Mouse (Mus musculus) neural tube, embryonic 12.5 days (tissue): ENCODE measurements around the gene Snx15. TPM values are rescaled to one million over a fixed set of nuclear protein-coding genes. Genes with fewer than 3 reads are reported as not detected.

Experiments used
- ATAC-seq: fragments of 200-750 bp; cut with Nextera tagmentation; 2 replicates; pipeline ENCODE4 v1.8.0; 2017; ENCODE audit warnings: low read depth, mild to moderate bottlenecking, moderate TSS enrichment, moderate library complexity; ENCODE audit not compliant: low FRiP score
- H3K27ac ChIP-seq: fragments of 300-500 bp; sonication (generic); 2 replicates; pipeline ENCODE4 v1.5.1; 2016
- H3K27me3 ChIP-seq: fragments of 300-500 bp; sonication (generic); replicated peaks from 2 replicates; pipeline ENCODE4 v1.6.1; 2016; ENCODE audit warnings: mild to moderate bottlenecking
- H3K36me3 ChIP-seq: fragments of 300-500 bp; sonication (generic); 2 replicates; pipeline ENCODE4 v1.6.1; 2016; ENCODE audit warnings: mild to moderate bottlenecking
- H3K4me1 ChIP-seq: fragments of 300-500 bp; sonication (generic); 2 replicates; pipeline ENCODE4 v1.6.1; 2016
- H3K4me2 ChIP-seq: fragments of 300-500 bp; sonication (generic); replicated peaks from 2 replicates; pipeline ENCODE4 v1.6.1; 2016; ENCODE audit warnings: mild to moderate bottlenecking
- H3K4me3 ChIP-seq: fragments of 300-500 bp; sonication (generic); 2 replicates; pipeline ENCODE4 v1.5.1; 2016
- H3K9ac ChIP-seq: fragments of 300-500 bp; sonication (generic); 2 replicates; pipeline ENCODE4 v1.6.1; 2016; ENCODE audit warnings: mild to moderate bottlenecking
- H3K9me3 ChIP-seq: fragments of 300-500 bp; sonication (generic); 2 replicates; pipeline ENCODE4 v1.6.1; 2016; ENCODE audit warnings: mild to moderate bottlenecking
- WGBS: fragments of 180-500 bp; shearing (Covaris S2); methylation state at CpG from one replicate; pipeline ENCODE4 v1.1.7; 2016; 5-methylcytosine and 5-hydroxymethylcytosine counted together
- polyA plus RNA-seq: library from polyadenylated mRNA; unstranded; fragments of >200 nt; fragmentation: Nextera tagmentation; extraction: Ambion mirVana; gene quantifications from 2 replicates; pipeline ENCODE4 v1.2.1, GENCODE M21; 2016

The Snx15 gene
- 40.3 and 42.3 TPM in 2 replicates for polyA plus RNA-seq

- H3K36me3 ChIP-seq = no peaks in the 10 kb centered on the region
- ATAC-seq = peak; percentile 93
- peak within 1 kb of the TSS; percentile 81 for H3K27ac ChIP-seq
- under 1% methylated on average over 32 of the region's 32 CpGs for whole genome bisulfite sequencing
- H3K4me1 ChIP-seq = peaks cover 5% of the 10 kb centered on the region; the same call in 1 of the 2 replicates
- H3K27me3 ChIP-seq = no peaks in the 10 kb centered on the region
- H3K4me3 ChIP-seq = peak within 1 kb of the TSS; percentile 52
- peak within 1 kb of the TSS; percentile 70 for H3K4me2 ChIP-seq
- peak within 1 kb of the TSS; percentile 66 for H3K9ac ChIP-seq
- no peaks in the 10 kb centered on the region for H3K9me3 ChIP-seq
Observed at GRCm38 (mm10) chr19:6127760-6128341, at the start of gene Snx15. TSS of gene Snx15 (minus strand) at chr19:6128304.

- no peak for ATAC-seq
- H3K4me2 ChIP-seq = no peak overlapping the region
- 62% methylated on average over 5 of the region's 5 CpGs for whole genome bisulfite sequencing
Observed at GRCm38 (mm10) chr19:6174771-6175170, 46.7 kb upstream of the Snx15 start.

GRCm38 (mm10) chr19:6171215-6171614 is 43.1 kb upstream of the Snx15 start:
- no peak for ATAC-seq
- Histone ChIP-seq H3K4me2 (no peak overlapping the region), H3K27ac (no peak overlapping the region), H3K4me3 (no peak overlapping the region), H3K27me3 (no peaks in the 10 kb centered on the region), H3K36me3 (no peaks in the 10 kb centered on the region), H3K9me3 (no peaks in the 10 kb centered on the region), H3K4me1 (no peaks in the 10 kb centered on the region), H3K9ac (no peak overlapping the region)
- WGBS = 84% methylated on average over 8 of the region's 8 CpGs

More at GRCm38 (mm10) chr19:6174771-6175170, 46.7 kb upstream of the Snx15 start:
- no peaks in the 10 kb centered on the region for H3K4me1 ChIP-seq
- H3K4me3 ChIP-seq = no peak overlapping the region
- H3K9me3 ChIP-seq = no peaks in the 10 kb centered on the region
- no peaks in the 10 kb centered on the region for H3K27me3 ChIP-seq
- H3K36me3 ChIP-seq = no peaks in the 10 kb centered on the region
- H3K9ac ChIP-seq = no peak overlapping the region
- H3K27ac ChIP-seq = no peak overlapping the region

- ATAC-seq = no peak
- Histone ChIP-seq H3K9ac (no peak overlapping the region), H3K9me3 (no peaks in the 10 kb centered on the region), H3K27me3 (0 out of 2 replicates have a peak, but pooled peaks cover 3% of the 10 kb centered on the region), H3K4me3 (no peak overlapping the region), H3K36me3 (no peaks in the 10 kb centered on the region), H3K4me2 (no peak overlapping the region), H3K27ac (no peak overlapping the region), H3K4me1 (no peaks in the 10 kb centered on the region)
- WGBS = 68% methylated on average over 4 of the region's 4 CpGs
Observed at GRCm38 (mm10) chr19:6166750-6167149, 38.6 kb upstream of the Snx15 start.

GRCm38 (mm10) chr19:6163872-6164547 is 35.9 kb upstream of the Snx15 start:
- Histone ChIP-seq H3K36me3 (no peaks in the 10 kb centered on the region), H3K27me3 (0 out of 2 replicates have a peak, but pooled peaks cover 3% of the 10 kb centered on the region), H3K27ac (no peak overlapping the region), H3K4me2 (no peak overlapping the region), H3K4me1 (no peaks in the 10 kb centered on the region), H3K9ac (no peak overlapping the region), H3K9me3 (no peaks in the 10 kb centered on the region), H3K4me3 (no peak overlapping the region)
- 82% methylated on average over 10 of the region's 10 CpGs for WGBS
- ATAC-seq = no peak

- Histone ChIP-seq H3K36me3 (no peaks in the 10 kb centered on the region), H3K4me3 (no peak overlapping the region), H3K4me1 (no peaks in the 10 kb centered on the region), H3K9ac (no peak overlapping the region), H3K9me3 (no peaks in the 10 kb centered on the region), H3K27me3 (no peaks in the 10 kb centered on the region), H3K27ac (no peak overlapping the region), H3K4me2 (no peak overlapping the region)
- WGBS = 81% methylated on average over 6 of the region's 6 CpGs
- no peak for ATAC-seq
Observed at GRCm38 (mm10) chr19:6157220-6157619, 29.1 kb upstream of the Snx15 start.

GRCm38 (mm10) chr19:6156372-6156771 is 28.3 kb upstream of the Snx15 start:
- H3K36me3 ChIP-seq = no peaks in the 10 kb centered on the region
- H3K27me3 ChIP-seq = no peaks in the 10 kb centered on the region
- no peak for ATAC-seq
- H3K9me3 ChIP-seq = no peaks in the 10 kb centered on the region
- no peak overlapping the region for H3K4me2 ChIP-seq
- H3K9ac ChIP-seq = no peak overlapping the region
- no peak overlapping the region for H3K27ac ChIP-seq
- no peaks in the 10 kb centered on the region for H3K4me1 ChIP-seq
- H3K4me3 ChIP-seq = no peak overlapping the region
- 77% methylated on average over 8 of the region's 8 CpGs for WGBS

- no peak overlapping the region for H3K4me3 ChIP-seq
- H3K9ac ChIP-seq = no peak overlapping the region
- H3K4me2 ChIP-seq = no peak overlapping the region
- ATAC-seq = no peak
- no peak overlapping the region for H3K27ac ChIP-seq
- H3K4me1 ChIP-seq = no peaks in the 10 kb centered on the region
- no peaks in the 10 kb centered on the region for H3K9me3 ChIP-seq
- no peaks in the 10 kb centered on the region for H3K27me3 ChIP-seq
- 86% methylated on average over 9 of the region's 9 CpGs for WGBS
- no peaks in the 10 kb centered on the region for H3K36me3 ChIP-seq
Observed at GRCm38 (mm10) chr19:6155174-6155573, 27.1 kb upstream of the Snx15 start.

GRCm38 (mm10) chr19:6144842-6145241 is 16.7 kb upstream of the Snx15 start:
- WGBS = 83% methylated on average over 5 of the region's 5 CpGs
- Histone ChIP-seq H3K4me1 (peaks cover 7% of the 10 kb centered on the region; the same call in 1 of the 2 replicates), H3K27ac (no peak overlapping the region), H3K4me3 (no peak overlapping the region), H3K36me3 (no peaks in the 10 kb centered on the region), H3K27me3 (no peaks in the 10 kb centered on the region), H3K4me2 (no peak overlapping the region), H3K9me3 (no peaks in the 10 kb centered on the region), H3K9ac (no peak overlapping the region)
- no peak for ATAC-seq

- H3K27me3 ChIP-seq = no peaks in the 10 kb centered on the region
- peak; percentile 78 for ATAC-seq
- peak within 1 kb of the TSS; percentile 71 for H3K4me3 ChIP-seq
- peaks cover 18% of the 10 kb centered on the region for H3K36me3 ChIP-seq
- 0% methylated on average over 15 of the region's 15 CpGs for WGBS
- H3K9ac ChIP-seq = peak within 1 kb of the TSS; percentile 76
- no peaks in the 10 kb centered on the region for H3K9me3 ChIP-seq
- peaks cover 11% of the 10 kb centered on the region; the same call in 1 of the 2 replicates for H3K4me1 ChIP-seq
- peak within 1 kb of the TSS; percentile 98 for H3K27ac ChIP-seq
- peak within 1 kb of the TSS; percentile 85 for H3K4me2 ChIP-seq
Observed at GRCm38 (mm10) chr19:6141394-6141749, 13.3 kb upstream of the Snx15 start, which contains the start of gene Arl2. TSS of gene Arl2 (minus strand) at chr19:6141548.

- Histone ChIP-seq H3K9ac (peak within 1 kb of the TSS; percentile 76), H3K27me3 (no peaks in the 10 kb centered on the region), H3K4me1 (peaks cover 11% of the 10 kb centered on the region; the same call in 1 of the 2 replicates), H3K4me3 (peak within 1 kb of the TSS; percentile 71), H3K36me3 (peaks cover 23% of the 10 kb centered on the region), H3K4me2 (peak within 1 kb of the TSS; percentile 85), H3K9me3 (no peaks in the 10 kb centered on the region), H3K27ac (peak within 1 kb of the TSS; percentile 98)
- WGBS = under 1% methylated on average over 68 of the region's 68 CpGs
- peak; percentile 92 for ATAC-seq
Observed at GRCm38 (mm10) chr19:6140678-6141393, 12.7 kb upstream of the Snx15 start, which contains the start of gene Batf2. TSS of gene Batf2 (plus strand) at chr19:6140983.

GRCm38 (mm10) chr19:6140374-6140677 is 12.2 kb upstream of the Snx15 start:
- WGBS = 10% methylated on average over 16 of the region's 16 CpGs
- no peak; the same call in 1 of the 2 replicates for ATAC-seq
- Histone ChIP-seq H3K27me3 (no peaks in the 10 kb centered on the region), H3K27ac (peak overlapping the region; percentile 98), H3K4me2 (peak overlapping the region; percentile 85), H3K4me1 (peaks cover 11% of the 10 kb centered on the region; the same call in 1 of the 2 replicates), H3K9me3 (no peaks in the 10 kb centered on the region), H3K36me3 (peaks cover 28% of the 10 kb centered on the region), H3K4me3 (peak overlapping the region; percentile 71), H3K9ac (peak overlapping the region; percentile 76)
